ENCODE assay signal across 8 mouse cellular contexts in genomic region chr11:17952791-17953190, GRCm38 (mm10). TPM values are rescaled to one million over a fixed set of nuclear protein-coding genes. Genes with fewer than 3 reads are reported as not detected.
DNase-seq lines count a peak whose midpoint lies in the region; ATAC-seq and TF ChIP-seq lines count a peak whose summit lies in the region.

No protein-coding gene starts in this region.

- TF ChIP-seq CTCF in cerebellum, adult 2 months (IDR thresholded peaks at IDR 0.05; ENCODE audit: borderline replicate concordance, insufficient read depth, low read depth, low read length), result no peak

- no peaks in the 10 kb centered on the region for H3K27me3 ChIP-seq in cerebellum, adult 2 months (ENCODE audit: control insufficient read depth, insufficient read depth, low read length)
- no peaks in the 10 kb centered on the region for H3K27me3 ChIP-seq in liver, embryonic 12.5 days (replicated peaks)

- under 1% methylated on average over 3 of the region's 3 CpGs for WGBS in cerebellum, adult 2 months
- 5% methylated on average over 3 of the region's 3 CpGs for WGBS in liver, embryonic 12.5 days (ENCODE audit: insufficient replicate concordance)

- H3K9ac ChIP-seq in liver, embryonic 12.5 days, result peak overlapping the region; percentile 97

- H3K9me3 ChIP-seq in liver, embryonic 12.5 days (replicated peaks), result no peaks in the 10 kb centered on the region

- H3K36me3 ChIP-seq in liver, embryonic 12.5 days, result peaks cover 30% of the 10 kb centered on the region

- peak overlapping the region; percentile 71 for H3K4me3 ChIP-seq in cerebellum, adult 2 months (replicated peaks; ENCODE audit: insufficient read depth, low read depth, low read length)
- H3K4me3 ChIP-seq in liver, embryonic 12.5 days, result peak overlapping the region; percentile 98

- ATAC-seq in cerebellum, adult (ENCODE audit: insufficient number of reproducible peaks, low FRiP score, low TSS enrichment), result no peak
- peak; percentile 20; the same call in 1 of the 2 replicates for ATAC-seq in erythroid progenitor cell, adult 5-6 weeks (replicated peaks; ENCODE audit: low FRiP score, poor library complexity, severe bottlenecking)
- no peak for ATAC-seq in liver, embryonic 12.5 days

- no peak for TF ChIP-seq POLR2A in cerebellum, adult 2 months (IDR thresholded peaks at IDR 0.05; ENCODE audit: borderline replicate concordance, insufficient read depth, low read length)

- peak overlapping the region; percentile 75 for H3K4me2 ChIP-seq in liver, embryonic 12.5 days

- DNase-seq in cerebellum, adult 2 months, result no peak
- DNase-seq in 416B (ENCODE audit: low read depth), result peak; percentile 35
- no peak for DNase-seq in adrenal gland, adult (ENCODE audit: inconsistent age in 2 of 2, low spot score in 1 of 2)
- no peak for DNase-seq in adrenal gland, postnatal 4 days (ENCODE audit: low spot score in 2 of 2)
- no peak for DNase-seq in urinary bladder, postnatal 14 days (ENCODE audit: low spot score)

- no peaks in the 10 kb centered on the region; the same call in 1 of the 2 replicates for H3K4me1 ChIP-seq in cerebellum, adult 2 months (ENCODE audit: control insufficient read depth, insufficient read depth, low read length)
- peaks cover 11% of the 10 kb centered on the region for H3K4me1 ChIP-seq in liver, embryonic 12.5 days

- H3K27ac ChIP-seq in cerebellum, adult 2 months (ENCODE audit: insufficient read depth, low read length), result no peak overlapping the region
- H3K27ac ChIP-seq in liver, embryonic 12.5 days, result peak overlapping the region; percentile 97

RNA-seq across cellular contexts. Expression of gene Etaa1, which starts 0.9 kb away (rescaled TPM):
- polyA plus RNA-seq in cerebellum, adult 2 months (2012; rRNA removed), result 6.4 and 6.7 TPM in 2 replicates
- total RNA-seq in erythroid progenitor cell, adult 5-6 weeks (2015; ENCODE audit: low replicate concordance), result 11.7 and 17.7 TPM in 2 replicates
- total RNA-seq in erythroid progenitor cell, adult 5-6 weeks (2017; ENCODE audit: low replicate concordance), result 15.4 and 24.1 TPM in 2 replicates
- 10.2 and 10.7 TPM in 2 replicates for polyA plus RNA-seq in liver, embryonic 12.5 days (2016; fragmentation: Nextera tagmentation; extraction: Ambion mirVana)
- total RNA-seq in adrenal gland, postnatal 4 days (2021), result 10 to 100 TPM; 12.9 to 13.5 TPM
